Mouse (Mus musculus): ENCODE data around the gene Sec22b.

DNA sequence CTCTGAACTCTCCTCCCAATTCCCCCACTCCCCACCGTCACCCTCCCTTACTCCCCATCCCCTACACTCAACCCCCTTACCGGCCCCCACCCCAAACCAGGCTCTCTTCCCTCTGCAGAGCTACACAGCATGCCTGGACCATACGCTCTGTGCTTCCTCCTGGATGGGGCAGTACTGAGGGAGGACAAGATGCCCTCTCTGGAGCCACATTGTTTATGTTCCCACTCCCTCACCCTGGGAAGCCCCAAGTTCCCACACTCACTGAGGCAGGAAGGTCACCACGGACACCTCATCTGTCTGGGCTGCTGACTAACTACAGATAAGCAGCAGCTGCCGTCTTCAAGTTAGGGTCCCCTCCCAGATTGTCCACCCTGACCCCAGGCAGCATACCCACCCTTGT lies 71.2 kb downstream of the Sec22b start:
- no peak for TF ChIP-seq FLI1 (IDR thresholded peaks at IDR 0.05; ENCODE audit: low read length)
- TF ChIP-seq GATA1 (IDR thresholded peaks at IDR 0.05; ENCODE audit: borderline replicate concordance, low read length) = no peak
